Mouse (Mus musculus): ENCODE data around the gene Fam83e. TPM values are rescaled to one million over a fixed set of nuclear protein-coding genes. Genes with fewer than 3 reads are reported as not detected.

The Fam83e gene
- polyA plus RNA-seq, 1 experiment from 2014 or later, result 0.39 TPM

DNA sequence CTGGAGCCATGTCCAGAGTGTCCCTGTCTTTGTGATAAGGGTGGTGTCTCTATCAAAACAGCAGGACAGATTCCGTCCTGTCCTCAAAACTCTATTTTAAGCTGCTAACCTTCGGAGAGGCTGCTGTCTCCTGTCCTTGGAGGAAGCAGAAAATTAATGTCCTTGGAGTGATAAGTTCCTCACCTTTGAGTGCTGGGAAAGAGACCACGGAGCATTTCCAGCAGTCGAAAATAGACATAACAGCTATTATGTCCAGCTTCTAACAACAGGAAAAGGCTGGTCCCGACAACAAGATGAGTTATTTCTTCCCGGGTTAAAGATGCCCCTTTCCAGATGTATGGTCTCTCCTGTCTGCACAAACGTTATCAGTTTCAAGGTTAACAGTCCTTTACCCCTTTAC is 54.2 kb downstream of the Fam83e start:
- Histone ChIP-seq H3K27ac (ENCODE audit: low read length) (no peak overlapping the region), H3K36me3 (ENCODE audit: control insufficient read depth, insufficient read depth) (no peaks in the 10 kb centered on the region), H3K4me1 (ENCODE audit: control insufficient read depth, insufficient read depth, low read length) (no peaks in the 10 kb centered on the region), H3K4me2 (ENCODE audit: low read depth, low read length) (no peak overlapping the region), H3K9me3 (replicated peaks; ENCODE audit: control insufficient read depth, low read length) (no peaks in the 10 kb centered on the region), H3K27me3 (ENCODE audit: control insufficient read depth, insufficient read depth, low read length) (0 out of 2 replicates have a peak, but pooled peaks cover 3% of the 10 kb centered on the region), H3K9ac (ENCODE audit: low read length) (no peak overlapping the region), H3K4me3 (ENCODE audit: low read length) (no peak overlapping the region)
- WGBS, result 51% methylated on average over 7 of the region's 7 CpGs
- no peak for ATAC-seq (replicated peaks; ENCODE audit: extremely low read depth, insufficient read depth, low FRiP score)

Other genes with a start within 250 kb of the Fam83e start
- 0.35 and 0.71 TPM in 2 replicates for gene Tulp2, start 239.3 kb upstream of the Fam83e start, polyA plus RNA-seq (2015; fragmentation: Nextera tagmentation; extraction: Ambion mirVana)
- gene Gm45808, start 234.4 kb upstream of the Fam83e start, polyA plus RNA-seq (2015; fragmentation: Nextera tagmentation; extraction: Ambion mirVana), result not detected in 2 replicates
- 3.4 TPM in 2 replicates for gene Dhdh, start 232.4 kb upstream of the Fam83e start, polyA plus RNA-seq (2015; fragmentation: Nextera tagmentation; extraction: Ambion mirVana)
- 156 and 160 TPM in 2 replicates for gene Nucb1, start 210.8 kb upstream of the Fam83e start, polyA plus RNA-seq (2015; fragmentation: Nextera tagmentation; extraction: Ambion mirVana)
- gene Ppp1r15a, start 194.9 kb upstream of the Fam83e start, polyA plus RNA-seq (2015; fragmentation: Nextera tagmentation; extraction: Ambion mirVana), result 25.0 and 27.1 TPM in 2 replicates
- gene Plekha4, start 194.9 kb upstream of the Fam83e start, polyA plus RNA-seq (2015; fragmentation: Nextera tagmentation; extraction: Ambion mirVana), result 1.3 and 1.8 TPM in 2 replicates
- gene Hsd17b14, start 166.3 kb upstream of the Fam83e start, polyA plus RNA-seq (2015; fragmentation: Nextera tagmentation; extraction: Ambion mirVana), result 0.66 and 0.87 TPM in 2 replicates
- 97.7 and 102 TPM in 2 replicates for gene Bcat2, start 151.1 kb upstream of the Fam83e start, polyA plus RNA-seq (2015; fragmentation: Nextera tagmentation; extraction: Ambion mirVana)
- 1.5 and 1.7 TPM in 2 replicates for gene Fgf21, start 105.7 kb upstream of the Fam83e start, polyA plus RNA-seq (2015; fragmentation: Nextera tagmentation; extraction: Ambion mirVana)
- 0.15 and 0.83 TPM in 2 replicates for gene Fut1, start 103.9 kb upstream of the Fam83e start, polyA plus RNA-seq (2015; fragmentation: Nextera tagmentation; extraction: Ambion mirVana)
- gene Izumo1, start 99.4 kb upstream of the Fam83e start, polyA plus RNA-seq (2015; fragmentation: Nextera tagmentation; extraction: Ambion mirVana), result 0.21 and 0.26 TPM in 2 replicates
- gene Rasip1, start 93.7 kb upstream of the Fam83e start, polyA plus RNA-seq (2015; fragmentation: Nextera tagmentation; extraction: Ambion mirVana), result 15.4 and 16.3 TPM in 2 replicates
- 7.6 and 9.0 TPM in 2 replicates for gene Mamstr, start 81.2 kb upstream of the Fam83e start, polyA plus RNA-seq (2015; fragmentation: Nextera tagmentation; extraction: Ambion mirVana)
- 1.5 and 1.6 TPM in 2 replicates for gene Fut2, start 54.8 kb upstream of the Fam83e start, polyA plus RNA-seq (2015; fragmentation: Nextera tagmentation; extraction: Ambion mirVana)
- 0.22 and 0.36 TPM in 2 replicates for gene Ntn5, start 37.2 kb upstream of the Fam83e start, polyA plus RNA-seq (2015; fragmentation: Nextera tagmentation; extraction: Ambion mirVana)
- 0.33 and 0.65 TPM in 2 replicates for gene Sec1, start 26.8 kb upstream of the Fam83e start, polyA plus RNA-seq (2015; fragmentation: Nextera tagmentation; extraction: Ambion mirVana)
- gene Car11, start 21.4 kb upstream of the Fam83e start, polyA plus RNA-seq (2015; fragmentation: Nextera tagmentation; extraction: Ambion mirVana), result 4.2 and 5.1 TPM in 2 replicates
- 3.0 and 3.6 TPM in 2 replicates for gene Dbp, start 16.1 kb upstream of the Fam83e start, polyA plus RNA-seq (2015; fragmentation: Nextera tagmentation; extraction: Ambion mirVana)
- gene Rpl18, start 5.8 kb upstream of the Fam83e start, polyA plus RNA-seq (2015; fragmentation: Nextera tagmentation; extraction: Ambion mirVana), result 520 and 591 TPM in 2 replicates
- gene Sphk2, start 3.2 kb upstream of the Fam83e start, polyA plus RNA-seq (2015; fragmentation: Nextera tagmentation; extraction: Ambion mirVana), result 18.9 and 19.1 TPM in 2 replicates
- gene Spaca4, start 4.6 kb downstream of the Fam83e start, polyA plus RNA-seq (2015; fragmentation: Nextera tagmentation; extraction: Ambion mirVana), result not detected in 2 replicates
- 0.53 and 0.57 TPM in 2 replicates for gene Lmtk3, start 62.5 kb downstream of the Fam83e start, polyA plus RNA-seq (2015; fragmentation: Nextera tagmentation; extraction: Ambion mirVana)
- 0.66 and 0.72 TPM in 2 replicates for gene Sult2b1, start 63.5 kb downstream of the Fam83e start, polyA plus RNA-seq (2015; fragmentation: Nextera tagmentation; extraction: Ambion mirVana)
- gene Cyth2, start 93.4 kb downstream of the Fam83e start, polyA plus RNA-seq (2015; fragmentation: Nextera tagmentation; extraction: Ambion mirVana), result 90.8 and 90.9 TPM in 2 replicates
- gene Kcnj14, start 103.6 kb downstream of the Fam83e start, polyA plus RNA-seq (2015; fragmentation: Nextera tagmentation; extraction: Ambion mirVana), result 0.50 and 0.57 TPM in 2 replicates
- gene Grwd1, start 109.7 kb downstream of the Fam83e start, polyA plus RNA-seq (2015; fragmentation: Nextera tagmentation; extraction: Ambion mirVana), result 38.1 and 40.2 TPM in 2 replicates
- gene Kdelr1, start 151.6 kb downstream of the Fam83e start, polyA plus RNA-seq (2015; fragmentation: Nextera tagmentation; extraction: Ambion mirVana), result 64.9 and 76.1 TPM in 2 replicates
- 0.14 and 0.17 TPM in 2 replicates for gene Grin2d, start 157.2 kb downstream of the Fam83e start, polyA plus RNA-seq (2015; fragmentation: Nextera tagmentation; extraction: Ambion mirVana)
- 0.91 and 1.4 TPM in 2 replicates for gene Syngr4, start 175.5 kb downstream of the Fam83e start, polyA plus RNA-seq (2015; fragmentation: Nextera tagmentation; extraction: Ambion mirVana)
- gene Tmem143, start 175.7 kb downstream of the Fam83e start, polyA plus RNA-seq (2015; fragmentation: Nextera tagmentation; extraction: Ambion mirVana), result 8.8 TPM in 2 replicates
- 87.4 and 92.8 TPM in 2 replicates for gene Emp3, start 200.2 kb downstream of the Fam83e start, polyA plus RNA-seq (2015; fragmentation: Nextera tagmentation; extraction: Ambion mirVana)
- 3.8 and 3.9 TPM in 2 replicates for gene Ccdc114, start 202.9 kb downstream of the Fam83e start, polyA plus RNA-seq (2015; fragmentation: Nextera tagmentation; extraction: Ambion mirVana)

Measured in heart, embryonic 16.5 days (tissue).